Mouse (Mus musculus) brain, embryonic 14.5 days (tissue): ENCODE measurements at regions not wholly inside any gene's neighbourhood (a gene's known extent, or its start where the extent isn't known, plus 50 kb on each side); places are given as distances from the start of the nearest gene placed in this dataset.

Experiments used
- CTCF ChIP-seq: fragments of 200-500 bp; IDR thresholded peaks from 2 replicates; pipeline ENCODE4 v1.5.1; 2012; ENCODE audit warnings: inconsistent platforms, mild to moderate bottlenecking, moderate library complexity, borderline replicate concordance; ENCODE audit not compliant: insufficient read depth, insufficient read length; ENCODE audit errors: extremely low read depth
- POLR2A ChIP-seq: fragments of 200-500 bp; IDR thresholded peaks from 2 replicates; pipeline ENCODE4 v1.6.1; 2012; ENCODE audit warnings: mild to moderate bottlenecking, inconsistent platforms, borderline replicate concordance; ENCODE audit not compliant: poor library complexity, insufficient read depth, insufficient read length, severe bottlenecking; ENCODE audit errors: extremely low read depth

- no peak for TF ChIP-seq POLR2A
- no peak for TF ChIP-seq CTCF
Measured at GRCm38 (mm10) chr8:67086215-67087010, 226.4 kb downstream of the Naf1 start.
